Mouse (Mus musculus) hindbrain, embryonic 14.5 days (tissue): ENCODE data around the gene Mbnl2. TPM values are rescaled to one million over a fixed set of nuclear protein-coding genes. Genes with fewer than 3 reads are reported as not detected.
A peak's percentile ranks its signal among the peaks of the same experiment; 100 is the strongest.

Experiments used
- ATAC-seq: fragments of 200-750 bp; cut with Nextera tagmentation; 2 replicates; pipeline ENCODE4 v1.8.0; 2017; ENCODE audit warnings: moderate number of reproducible peaks, mild to moderate bottlenecking, moderate TSS enrichment, moderate library complexity; ENCODE audit not compliant: low FRiP score
- DNase-seq: peaks from one replicate; pipeline ENCODE4 v3.0.0-alpha.2; 2015; ENCODE audit warnings: low spot score
- H3K27ac ChIP-seq: fragments of 300-500 bp; sonication (generic); 2 replicates; pipeline ENCODE4 v1.5.1; 2014; ENCODE audit warnings: mild to moderate bottlenecking, moderate library complexity
- H3K27me3 ChIP-seq: fragments of 300-500 bp; sonication (generic); 2 replicates; pipeline ENCODE4 v1.6.1; 2014; ENCODE audit warnings: mild to moderate bottlenecking, low read length, mixed read lengths; ENCODE audit not compliant: control insufficient read depth, insufficient read depth
- H3K36me3 ChIP-seq: fragments of 300-500 bp; sonication (generic); replicated peaks from 2 replicates; pipeline ENCODE4 v1.6.1; 2014; ENCODE audit not compliant: control insufficient read depth, insufficient read depth
- H3K4me1 ChIP-seq: fragments of 300-500 bp; sonication (generic); replicated peaks from 2 replicates; pipeline ENCODE4 v1.6.1; 2014; ENCODE audit warnings: antibody characterized with exemption, low read length, mixed read lengths; ENCODE audit not compliant: control insufficient read depth, insufficient read depth
- H3K4me2 ChIP-seq: fragments of 300-500 bp; sonication (generic); replicated peaks from 2 replicates; pipeline ENCODE4 v1.6.1; 2014; ENCODE audit warnings: mild to moderate bottlenecking, moderate library complexity
- H3K4me3 ChIP-seq: fragments of 300-500 bp; sonication (generic); replicated peaks from 2 replicates; pipeline ENCODE4 v1.5.1; 2014; ENCODE audit warnings: mild to moderate bottlenecking, low read length
- H3K9ac ChIP-seq: fragments of 300-500 bp; sonication (generic); 2 replicates; pipeline ENCODE4 v1.6.1; 2014
- H3K9me3 ChIP-seq: fragments of 300-500 bp; sonication (generic); 2 replicates; pipeline ENCODE4 v1.6.1; 2016; ENCODE audit warnings: low read length; ENCODE audit not compliant: control insufficient read depth
- WGBS: fragments of 180-500 bp; shearing (Covaris S2); extraction: QIAGEN DNeasy Blood & Tissue Kit; methylation state at CpG from one replicate; pipeline ENCODE4 v1.1.7; 2014; 5-methylcytosine and 5-hydroxymethylcytosine counted together
- polyA plus RNA-seq: library from polyadenylated mRNA; unstranded; fragments of >200 nt; fragmentation: Nextera tagmentation; extraction: Ambion mirVana; gene quantifications from 2 replicates; pipeline ENCODE4 v1.2.1, GENCODE M21; 2014

The Mbnl2 gene
- polyA plus RNA-seq, 1 experiment from 2014 or later: 24.4 TPM

DNA sequence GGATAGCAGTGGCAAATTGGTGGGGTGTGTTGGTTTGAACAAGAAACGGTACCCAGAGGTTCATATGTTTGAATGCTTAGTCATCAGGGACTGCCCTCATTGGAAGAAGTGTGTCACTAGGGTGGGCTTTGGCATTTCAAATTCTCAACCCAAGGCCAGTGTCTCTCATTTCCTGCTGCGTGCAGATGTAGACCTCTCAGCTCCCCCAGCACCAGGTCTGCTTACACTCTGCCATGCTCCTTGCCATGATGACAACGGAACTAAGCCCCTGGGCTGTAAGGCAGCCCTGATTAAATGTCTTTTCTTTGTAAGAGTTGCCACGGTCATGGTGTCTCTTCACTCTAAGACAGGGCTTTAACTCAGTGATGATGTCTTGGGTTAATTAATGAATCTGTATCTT, 69.2 kb downstream of the Mbnl2 start:
- no peak overlapping the region for H3K9ac ChIP-seq
- H3K9me3 ChIP-seq: peaks cover 9% of the 10 kb centered on the region; the same call in 1 of the 2 replicates
- H3K4me3 ChIP-seq: no peak overlapping the region
- WGBS: 96% methylated on average over 4 of the region's 4 CpGs
- no peaks in the 10 kb centered on the region for H3K4me1 ChIP-seq
- H3K27ac ChIP-seq: no peak overlapping the region
- H3K27me3 ChIP-seq: no peaks in the 10 kb centered on the region
- DNase-seq: no peak
- H3K4me2 ChIP-seq: no peak overlapping the region
- no peak for ATAC-seq
- no peaks in the 10 kb centered on the region for H3K36me3 ChIP-seq

DNA sequence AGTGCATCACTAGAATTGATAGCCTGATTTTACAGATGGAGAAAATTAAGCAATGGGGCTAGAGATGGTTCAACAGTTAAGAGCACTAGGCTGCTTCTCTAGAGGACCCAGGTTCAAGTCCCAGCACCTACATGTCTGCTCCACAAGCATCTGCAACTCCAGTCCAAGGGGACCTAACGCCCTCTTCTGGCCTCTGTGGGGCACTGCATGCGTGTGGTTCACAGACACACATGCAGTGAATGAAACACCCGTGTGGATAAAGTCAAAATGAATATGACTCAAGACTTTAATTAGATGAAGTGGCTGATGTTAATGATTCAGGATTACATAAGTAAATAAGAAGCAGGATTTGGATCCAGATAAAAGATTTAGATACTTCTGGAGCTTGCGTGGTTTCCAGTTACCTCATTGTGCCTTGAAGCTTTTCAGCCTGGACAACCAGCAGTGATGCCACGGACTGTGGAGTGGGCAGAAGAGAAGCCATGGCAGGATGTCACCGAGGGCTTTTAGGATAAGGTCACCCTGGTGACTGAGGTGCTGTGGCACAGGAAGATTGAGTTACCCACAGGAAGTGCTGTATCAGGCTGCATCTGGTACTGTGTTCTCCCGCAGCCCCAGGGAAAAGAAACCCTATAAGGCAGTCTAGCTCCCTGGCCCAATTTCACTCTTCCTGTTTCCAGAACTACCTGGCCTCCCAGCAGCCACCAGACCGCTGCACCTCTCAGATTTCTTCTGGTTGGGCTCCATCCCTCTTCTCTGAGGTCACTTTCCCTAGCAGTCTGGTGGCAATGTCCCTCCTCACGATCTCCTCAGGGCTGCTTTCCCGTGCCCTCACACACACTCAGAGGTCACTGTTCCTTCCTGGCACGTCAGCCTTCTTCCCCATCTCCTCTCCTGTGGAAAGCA, 72.2 kb downstream of the Mbnl2 start:
- H3K9ac ChIP-seq: no peak overlapping the region
- ATAC-seq: no peak
- no peak overlapping the region for H3K27ac ChIP-seq
- no peaks in the 10 kb centered on the region for H3K4me1 ChIP-seq
- H3K9me3 ChIP-seq: peaks cover 9% of the 10 kb centered on the region; the same call in 1 of the 2 replicates
- H3K4me2 ChIP-seq: no peak overlapping the region
- H3K4me3 ChIP-seq: no peak overlapping the region
- 85% methylated on average over 11 of the region's 11 CpGs for WGBS
- H3K36me3 ChIP-seq: no peaks in the 10 kb centered on the region
- no peak for DNase-seq
- no peaks in the 10 kb centered on the region for H3K27me3 ChIP-seq

DNA sequence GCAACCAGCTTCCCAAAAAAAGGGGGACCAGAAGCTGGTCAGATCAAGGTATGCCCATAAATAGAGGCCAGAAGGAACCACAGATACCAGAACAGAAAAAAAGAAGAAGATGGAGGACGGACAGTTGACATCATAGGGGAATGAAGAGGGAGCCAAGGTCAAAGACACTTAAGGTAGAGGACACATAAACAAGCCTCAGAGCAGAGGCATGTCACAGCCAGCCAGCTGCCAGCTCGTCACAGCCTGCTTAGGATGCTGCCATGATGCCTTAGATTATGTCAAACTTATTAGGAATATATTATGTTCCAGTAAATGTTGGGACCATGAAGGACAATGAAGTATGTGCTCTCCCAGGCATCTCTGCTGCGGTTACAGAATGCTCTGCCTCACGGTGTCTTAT, 73.9 kb downstream of the Mbnl2 start:
- no peaks in the 10 kb centered on the region for H3K27me3 ChIP-seq
- H3K9ac ChIP-seq: no peak overlapping the region
- no peaks in the 10 kb centered on the region for H3K36me3 ChIP-seq
- whole genome bisulfite sequencing: 85% methylated on average over 4 of the region's 4 CpGs
- peaks cover 9% of the 10 kb centered on the region; the same call in 1 of the 2 replicates for H3K9me3 ChIP-seq
- no peak overlapping the region for H3K4me3 ChIP-seq
- no peaks in the 10 kb centered on the region; the same call in 1 of the 2 replicates for H3K4me1 ChIP-seq
- ATAC-seq (no peak), DNase-seq (no peak)
- H3K4me2 ChIP-seq: no peak overlapping the region
- no peak overlapping the region for H3K27ac ChIP-seq

DNA sequence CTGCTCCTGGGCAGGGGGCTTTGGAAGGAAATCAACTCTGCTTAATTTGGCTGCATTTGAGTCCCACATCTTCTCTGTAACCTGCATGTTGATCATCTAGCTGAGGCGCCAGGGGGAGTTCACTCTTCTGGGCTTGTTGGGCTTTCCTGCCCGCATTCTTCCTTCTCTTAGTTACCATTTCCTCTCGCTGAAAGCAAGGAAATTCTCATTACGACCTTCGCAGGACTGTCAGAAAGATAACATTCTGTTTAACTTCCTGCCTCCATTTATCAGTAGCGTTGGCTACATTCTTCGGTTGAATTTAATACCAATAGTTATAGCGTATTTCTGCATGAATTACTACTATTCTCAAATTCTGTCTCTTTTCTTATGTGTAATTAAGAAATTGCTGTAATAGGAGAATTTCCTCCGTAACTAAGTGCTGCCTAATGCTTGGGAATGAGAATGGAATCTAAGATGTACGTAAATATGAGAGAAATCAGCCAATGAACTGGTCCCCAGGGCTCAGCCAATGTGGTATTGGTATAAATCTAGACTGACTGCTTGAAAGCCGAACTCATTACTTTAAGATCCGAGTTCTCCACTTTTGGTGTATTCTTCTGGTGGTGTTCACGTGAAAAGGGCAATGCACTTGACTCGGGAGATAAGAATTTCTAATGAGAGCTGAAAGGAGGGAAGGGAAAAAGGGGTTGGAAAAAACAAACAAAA, 76.8 kb downstream of the Mbnl2 start:
- no peak overlapping the region for H3K27ac ChIP-seq
- no peak overlapping the region for H3K9ac ChIP-seq
- ATAC-seq: no peak
- H3K4me2 ChIP-seq: no peak overlapping the region
- H3K27me3 ChIP-seq: no peaks in the 10 kb centered on the region
- no peak overlapping the region for H3K4me3 ChIP-seq
- H3K36me3 ChIP-seq: no peaks in the 10 kb centered on the region
- H3K9me3 ChIP-seq: no peaks in the 10 kb centered on the region
- H3K4me1 ChIP-seq: peaks cover 14% of the 10 kb centered on the region
- no peak for DNase-seq
- WGBS: 83% methylated on average over 14 of the region's 14 CpGs

DNA sequence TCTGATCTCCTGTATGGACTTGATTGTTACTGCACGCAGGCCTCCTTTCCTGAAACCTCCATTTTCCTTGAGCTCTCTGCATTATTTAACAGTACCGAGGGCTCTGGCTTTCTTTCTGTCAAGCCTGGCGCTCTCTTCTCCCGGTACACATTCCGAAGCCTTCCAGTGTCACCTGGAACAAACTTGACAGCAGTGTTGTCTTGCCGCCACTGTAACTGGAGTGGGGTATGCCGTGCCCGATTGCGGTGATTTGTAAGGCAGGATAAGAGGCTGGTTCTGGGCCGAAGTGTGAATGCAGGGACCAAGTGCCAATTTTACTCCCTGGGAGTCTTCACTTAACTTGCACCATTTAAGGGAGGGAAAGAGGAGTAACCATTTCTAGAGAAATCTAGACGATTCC, 77.7 kb downstream of the Mbnl2 start:
- Histone ChIP-seq H3K4me2 (no peak overlapping the region), H3K9ac (no peak overlapping the region), H3K27me3 (no peaks in the 10 kb centered on the region), H3K4me3 (no peak overlapping the region), H3K36me3 (no peaks in the 10 kb centered on the region), H3K27ac (no peak overlapping the region), H3K4me1 (peaks cover 14% of the 10 kb centered on the region), H3K9me3 (no peaks in the 10 kb centered on the region)
- ATAC-seq (no peak), DNase-seq (no peak)
- WGBS: 76% methylated on average over 11 of the region's 11 CpGs

DNA sequence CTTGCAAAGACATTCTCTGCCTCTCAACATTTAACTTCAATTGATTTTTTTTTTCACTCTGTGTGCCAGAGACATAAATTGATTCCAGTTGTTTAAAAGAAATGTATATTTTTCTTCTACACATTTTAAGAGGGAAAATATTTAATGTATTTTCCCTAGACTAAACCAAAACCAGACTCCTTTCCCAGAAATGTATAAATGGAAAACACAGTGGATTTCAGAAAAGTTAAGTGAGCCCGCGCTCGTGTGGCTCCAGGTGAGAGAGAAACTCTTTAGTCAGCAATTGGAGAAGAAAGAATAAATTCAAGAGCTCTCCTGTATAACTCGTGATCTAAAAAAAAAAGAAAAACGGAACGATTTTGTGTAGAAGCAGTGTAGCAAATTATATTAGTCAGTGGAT, 79.1 kb downstream of the Mbnl2 start:
- Histone ChIP-seq H3K9ac (no peak overlapping the region), H3K36me3 (no peaks in the 10 kb centered on the region), H3K4me1 (peaks cover 14% of the 10 kb centered on the region), H3K27me3 (no peaks in the 10 kb centered on the region), H3K9me3 (no peaks in the 10 kb centered on the region), H3K4me2 (no peak overlapping the region), H3K4me3 (no peak overlapping the region), H3K27ac (no peak overlapping the region; the same call in 1 of the 2 replicates)
- ATAC-seq (no peak), DNase-seq (no peak)
- WGBS: 59% methylated on average over 6 of the region's 6 CpGs

DNA sequence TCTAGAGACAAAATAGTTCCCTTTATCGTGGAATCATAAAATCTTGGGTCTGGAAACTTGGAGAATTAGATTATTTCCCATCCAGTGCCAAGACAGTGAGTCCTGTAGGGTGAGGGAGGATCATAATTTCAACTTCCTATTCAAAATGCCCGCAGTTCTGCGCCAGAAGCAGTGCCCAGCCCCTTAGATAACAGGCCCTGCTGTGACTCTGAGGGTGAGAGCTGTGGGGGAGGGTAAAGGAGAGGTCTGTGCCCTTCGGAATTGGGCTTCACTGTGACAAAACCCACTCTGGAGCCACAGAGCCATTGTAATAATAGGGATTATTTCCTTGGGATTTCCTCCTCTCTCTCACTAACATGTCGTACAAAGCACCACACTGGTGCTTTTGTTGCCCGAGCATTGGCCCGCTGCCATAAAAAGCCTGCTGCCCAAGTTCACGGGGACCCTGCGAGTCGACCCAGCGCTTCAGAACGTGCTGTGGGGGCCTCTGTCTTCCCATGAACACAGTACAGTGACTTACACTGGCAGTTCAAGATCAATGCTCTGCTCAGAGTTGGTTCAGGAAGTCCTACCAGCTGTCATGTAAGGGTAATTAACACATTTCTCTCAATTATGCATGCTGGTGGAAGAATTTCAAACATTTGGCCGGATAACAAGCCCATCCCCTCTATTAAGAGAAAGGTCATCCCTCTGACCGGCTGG, 79.7 kb downstream of the Mbnl2 start:
- peak overlapping the region; percentile 64; the same call in 1 of the 2 replicates for H3K27ac ChIP-seq
- H3K4me1 ChIP-seq: peaks cover 14% of the 10 kb centered on the region
- no peak overlapping the region for H3K9ac ChIP-seq
- H3K9me3 ChIP-seq: no peaks in the 10 kb centered on the region
- no peak overlapping the region for H3K4me3 ChIP-seq
- H3K36me3 ChIP-seq: no peaks in the 10 kb centered on the region
- 14% methylated on average over 14 of the region's 14 CpGs for WGBS
- peak; percentile 66 for DNase-seq
- no peaks in the 10 kb centered on the region for H3K27me3 ChIP-seq
- ATAC-seq: peak; percentile 90
- peak overlapping the region; percentile 23; the same call in 1 of the 2 replicates for H3K4me2 ChIP-seq

DNA sequence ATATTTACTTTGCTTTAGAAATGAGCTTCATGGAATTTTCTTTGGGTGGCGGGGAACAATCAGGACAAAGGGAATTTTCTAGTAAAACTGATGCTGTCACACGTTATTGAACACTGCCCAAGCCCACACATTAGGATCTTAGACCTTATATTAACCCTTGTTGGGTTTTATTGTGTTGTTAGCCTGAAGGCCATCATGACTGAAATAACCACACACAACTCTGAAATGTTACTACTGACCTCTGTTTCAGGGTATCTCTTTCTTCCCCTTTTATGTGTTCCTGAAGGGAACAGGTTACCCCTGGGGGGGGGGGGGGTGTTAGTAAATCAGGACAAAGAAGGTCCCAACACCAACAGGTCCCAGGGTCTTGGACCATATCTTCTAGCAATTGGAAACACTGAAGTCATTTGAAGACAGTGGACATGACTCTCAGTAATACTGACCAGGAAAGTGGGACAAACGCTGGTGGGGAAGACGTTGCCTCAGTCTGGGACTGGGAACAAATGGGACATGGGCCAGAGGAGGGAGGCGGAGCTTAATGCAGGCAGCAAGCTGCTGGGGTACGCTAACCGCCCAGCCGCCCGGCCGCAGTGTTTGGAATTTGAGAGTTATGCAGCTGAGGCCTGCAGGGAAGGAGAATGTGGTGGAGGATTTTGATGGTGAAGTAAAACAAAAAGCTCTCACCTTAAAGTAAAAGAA, 80.4 kb downstream of the Mbnl2 start:
- no peak overlapping the region for H3K4me2 ChIP-seq
- no peaks in the 10 kb centered on the region for H3K9me3 ChIP-seq

More for the DNA sequence above, 80.4 kb downstream of the Mbnl2 start:
- no peaks in the 10 kb centered on the region for H3K27me3 ChIP-seq
- no peaks in the 10 kb centered on the region for H3K36me3 ChIP-seq
- H3K27ac ChIP-seq: peak overlapping the region; percentile 64; the same call in 1 of the 2 replicates
- no peak overlapping the region for H3K4me3 ChIP-seq
- ATAC-seq (no peak), DNase-seq (no peak)
- WGBS: 65% methylated on average over 10 of the region's 10 CpGs
- peaks cover 14% of the 10 kb centered on the region for H3K4me1 ChIP-seq
- H3K9ac ChIP-seq: no peak overlapping the region
